Mouse (Mus musculus) testis, adult 10 weeks (tissue): ENCODE results near the gene Scn2b. TPM values are rescaled to one million over a fixed set of nuclear protein-coding genes. Genes with fewer than 3 reads are reported as not detected.

ENCODE experiments used
- polyA plus RNA-seq: library from polyadenylated mRNA; stranded (reverse); fragments of 350-450 nt; fragmentation: Illumina TruSeq; extraction: RNeasy Lipid Tissue Mini Kit (QIAGEN cat#74804); gene quantifications from one replicate; pipeline ENCODE4 v1.2.3, GENCODE M21; 2014; ENCODE audit warnings: low read depth, low replicate concordance

Gene Scn2b
- polyA plus RNA-seq, result 0.29 TPM

DNA sequence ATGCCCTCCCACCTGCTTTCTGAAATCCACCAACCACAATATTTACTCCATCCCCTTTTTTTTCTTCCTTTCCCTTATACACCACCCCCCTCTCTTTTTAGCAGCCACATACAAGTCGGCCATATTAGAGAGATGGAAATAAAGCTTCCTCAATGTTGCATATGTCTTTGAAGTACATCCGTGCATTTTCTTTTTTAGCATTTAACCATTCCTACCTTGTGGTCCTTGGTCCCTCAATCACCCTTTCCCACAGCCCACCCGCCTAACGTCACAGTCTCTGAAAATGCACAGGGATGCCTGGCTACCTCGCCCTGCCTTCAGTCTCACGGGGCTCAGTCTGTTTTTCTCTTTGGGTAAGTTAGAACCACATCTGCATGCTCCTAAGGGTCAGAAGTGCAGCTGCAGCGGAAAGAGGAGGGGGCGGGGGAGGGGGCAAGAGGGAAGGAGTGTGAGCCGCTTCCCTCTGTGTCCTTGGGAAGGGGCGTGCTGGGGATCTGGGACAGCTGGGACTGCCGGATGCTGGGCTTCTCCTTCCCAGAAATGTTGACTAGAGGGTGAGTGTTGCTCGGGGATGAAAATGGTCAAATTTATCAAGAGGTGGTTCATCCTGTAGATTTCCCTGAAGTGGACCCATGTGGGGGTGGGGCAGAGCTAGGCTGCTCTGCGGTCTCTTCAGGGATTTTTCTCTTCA, at the start of gene Scn2b:
Scn2b (plus strand) TSS at position 42 of the 691 bp plus-strand sequence.

GRCm38 (mm10) chr9:45079011-45079410, 38.6 kb upstream of the Scn2b start, which contains the start of gene Jaml:
Jaml (plus strand) TSS chr9:45079183.

GRCm38 (mm10) chr9:45138191-45139032, 20.8 kb downstream of the Scn2b start, which contains the start of gene Scn4b:
Scn4b (plus strand) TSS chr9:45138395.

Other genes starting within 250 kb of the Scn2b start
- gene Kmt2a, start 236.5 kb upstream of the Scn2b start, polyA plus RNA-seq, result 6.7 TPM
- 120 TPM for gene Atp5l, start 197.0 kb upstream of the Scn2b start, polyA plus RNA-seq
- gene Ube4a, start 152.2 kb upstream of the Scn2b start, polyA plus RNA-seq, result 46.0 TPM
- 0.28 TPM for gene Cd3g, start 137.4 kb upstream of the Scn2b start, polyA plus RNA-seq
- gene Cd3d, start 136.0 kb upstream of the Scn2b start, polyA plus RNA-seq, result 8.4 TPM
- gene Cd3e, start 108.2 kb upstream of the Scn2b start, polyA plus RNA-seq, result 0.52 TPM
- 0.55 TPM for gene Mpzl2, start 78.0 kb upstream of the Scn2b start, polyA plus RNA-seq
- 1.1 TPM for gene Mpzl3, start 62.6 kb upstream of the Scn2b start, polyA plus RNA-seq
- 0.22 TPM for gene Jaml, start 38.6 kb upstream of the Scn2b start, polyA plus RNA-seq
- gene Scn4b, start 20.6 kb downstream of the Scn2b start, polyA plus RNA-seq, result not detected
- 0.11 TPM for gene BC049352, start 64.2 kb downstream of the Scn2b start, polyA plus RNA-seq
- gene Tmprss4, start 86.3 kb downstream of the Scn2b start, polyA plus RNA-seq, result not detected
- 0.36 TPM for gene Il10ra, start 151.4 kb downstream of the Scn2b start, polyA plus RNA-seq
- 0.27 TPM for gene Tmprss13, start 201.3 kb downstream of the Scn2b start, polyA plus RNA-seq